Mouse (Mus musculus) macrophage (primary cell): ENCODE data around the gene Zfp426. TPM values are rescaled to one million over a fixed set of nuclear protein-coding genes. Genes with fewer than 3 reads are reported as not detected.

Source experiments
- polyA plus RNA-seq: library from polyadenylated mRNA; stranded (reverse); fragments of 250-400 nt; gene quantifications from 3 replicates; pipeline ENCODE4 v1.2.4, GENCODE M21; 2018; ENCODE audit warnings: inconsistent platforms

The Zfp426 gene
- polyA plus RNA-seq, 1 experiment from 2014 or later = 11.6 TPM

Other genes with a start within 250 kb of the Zfp426 start
- not detected in 3 replicates for gene Olfr39, start 210.4 kb downstream of the Zfp426 start, polyA plus RNA-seq
- not detected in 3 replicates for gene Olfr873, start 194.2 kb downstream of the Zfp426 start, polyA plus RNA-seq
- gene Olfr18, start 156.7 kb downstream of the Zfp426 start, polyA plus RNA-seq = not detected in 3 replicates
- gene Zfp560, start 107.6 kb downstream of the Zfp426 start, polyA plus RNA-seq = 3.2 to 8.7 TPM (median 8.1 TPM) in 3 replicates
- 3.2 to 5.8 TPM (median 5.8 TPM) in 3 replicates for gene Zfp26, start 32.6 kb downstream of the Zfp426 start, polyA plus RNA-seq
- gene Zfp266, start 28.7 kb upstream of the Zfp426 start, polyA plus RNA-seq = 5.2 to 8.3 TPM (median 6.5 TPM) in 3 replicates
- gene Zfp846, start 88.5 kb upstream of the Zfp426 start, polyA plus RNA-seq = 3.0 to 7.6 TPM (median 3.6 TPM) in 3 replicates
- gene Ubl5, start 150.1 kb upstream of the Zfp426 start, polyA plus RNA-seq = 476 to 572 TPM (median 533 TPM) in 3 replicates
- gene Fbxl12, start 152.0 kb upstream of the Zfp426 start, polyA plus RNA-seq = 3.5 to 12.0 TPM (median 6.0 TPM) in 3 replicates
- gene Pin1, start 159.3 kb upstream of the Zfp426 start, polyA plus RNA-seq = 5.8 to 16.7 TPM (median 8.8 TPM) in 3 replicates